Comparison of ENCODE assay signal across 1 mouse cellular context in the genomic region with DNA sequence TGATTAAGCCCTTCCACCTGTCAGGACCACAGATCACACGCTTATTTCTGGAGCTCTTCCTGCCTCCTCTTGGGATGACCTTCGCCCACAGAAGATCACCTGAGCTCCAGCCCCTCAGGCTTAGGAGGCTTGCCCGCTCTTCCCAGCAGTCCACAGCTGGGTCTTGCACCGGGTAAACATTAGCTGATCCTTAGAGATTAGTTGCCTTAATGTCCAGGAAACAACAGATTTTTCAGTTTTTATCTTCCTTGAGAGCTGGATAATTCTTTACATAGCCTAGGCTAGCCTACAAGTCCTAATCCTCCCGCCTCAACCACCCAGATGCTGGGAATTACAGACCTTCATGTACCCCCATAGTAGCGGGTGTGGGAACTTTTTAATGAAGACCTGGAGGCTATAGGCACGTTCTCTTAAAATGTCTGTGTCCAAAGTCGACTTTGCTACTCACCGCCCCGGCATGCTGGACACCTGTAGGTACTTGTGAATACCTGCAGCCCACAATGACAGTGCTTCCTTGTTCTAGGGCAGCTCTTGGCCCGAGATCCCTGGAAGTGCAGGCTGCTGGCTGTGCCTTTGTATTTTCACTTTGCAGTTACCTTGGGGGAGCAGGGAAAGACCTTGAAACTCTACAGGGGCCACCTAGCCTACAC.
TF ChIP-seq lines count a peak whose summit lies in the region.

No protein-coding gene starts in this region.

TF ChIP-seq in MEL, 35 proteins besides CTCF, POLR2A, EP300 and RAD21 (continued from another document):
- TF ChIP-seq ETS1 (IDR thresholded peaks at IDR 0.05; ENCODE audit: low read depth, low read length) (no peak), MXI1 (IDR thresholded peaks at IDR 0.05; ENCODE audit: low read depth, low read length) (no peak), E2F4 (IDR thresholded peaks at IDR 0.05; ENCODE audit: borderline replicate concordance, low read depth, low read length) (no peak), TAL1 (IDR thresholded peaks at IDR 0.05; ENCODE audit: low read length) (no peak), POLR2AphosphoS5 (IDR thresholded peaks at IDR 0.05; ENCODE audit: borderline replicate concordance, low read depth, low read length) (no peak), ZMIZ1 (IDR thresholded peaks at IDR 0.05; ENCODE audit: low read depth, low read length) (no peak), ZKSCAN1 (IDR thresholded peaks at IDR 0.05; ENCODE audit: low read depth, low read length) (no peak)
